Mouse (Mus musculus) neural tube, embryonic 14.5 days (tissue): ENCODE data around the gene Bcl2l2. TPM values are rescaled to one million over a fixed set of nuclear protein-coding genes. Genes with fewer than 3 reads are reported as not detected.

Experiments
- ATAC-seq: fragments of 200-750 bp; cut with Nextera tagmentation; 2 replicates; pipeline ENCODE4 v1.8.0; 2017; ENCODE audit warnings: low read depth, mild to moderate bottlenecking, moderate TSS enrichment, moderate library complexity
- H3K27ac ChIP-seq: fragments of 300-500 bp; sonication (generic); 2 replicates; pipeline ENCODE4 v1.5.1; 2014; ENCODE audit warnings: low read depth, mild to moderate bottlenecking, control low read depth, low read length, moderate library complexity, mixed read lengths
- H3K27me3 ChIP-seq: fragments of 300-500 bp; sonication (generic); 2 replicates; pipeline ENCODE4 v1.6.1; 2014; ENCODE audit warnings: low read length; ENCODE audit not compliant: control insufficient read depth, insufficient read depth
- H3K36me3 ChIP-seq: fragments of 300-500 bp; sonication (generic); 2 replicates; pipeline ENCODE4 v1.6.1; 2014; ENCODE audit warnings: low read length, mixed read lengths; ENCODE audit not compliant: control insufficient read depth, insufficient read depth
- H3K4me1 ChIP-seq: fragments of 300-500 bp; sonication (generic); 2 replicates; pipeline ENCODE4 v1.6.1; 2014; ENCODE audit warnings: low read length; ENCODE audit not compliant: control insufficient read depth, insufficient read depth
- H3K4me2 ChIP-seq: fragments of 300-500 bp; sonication (generic); 2 replicates; pipeline ENCODE4 v1.6.1; 2014; ENCODE audit warnings: mild to moderate bottlenecking, low read depth, low read length, control low read depth
- H3K4me3 ChIP-seq: fragments of 300-500 bp; sonication (generic); 2 replicates; pipeline ENCODE4 v1.5.1; 2014; ENCODE audit warnings: low read depth, low read length, control low read depth, mixed read lengths
- H3K9ac ChIP-seq: fragments of 300-500 bp; sonication (generic); replicated peaks from 2 replicates; pipeline ENCODE4 v1.6.1; 2014; ENCODE audit warnings: low read depth, mild to moderate bottlenecking, control low read depth, low read length, mixed read lengths
- H3K9me3 ChIP-seq: fragments of 300-500 bp; sonication (generic); 2 replicates; pipeline ENCODE4 v1.6.1; 2016; ENCODE audit warnings: low read length; ENCODE audit not compliant: control insufficient read depth
- WGBS: fragments of 180-500 bp; shearing (Covaris S2); extraction: QIAGEN DNeasy Blood & Tissue Kit; methylation state at CpG from one replicate; pipeline ENCODE4 v1.1.7; 2014; 5-methylcytosine and 5-hydroxymethylcytosine counted together
- polyA plus RNA-seq: library from polyadenylated mRNA; unstranded; fragments of >200 nt; fragmentation: Nextera tagmentation; extraction: Ambion mirVana; gene quantifications from 2 replicates; pipeline ENCODE4 v1.2.1, GENCODE M21; 2014

Bcl2l2 gene
- polyA plus RNA-seq, result 4.8 and 5.3 TPM in 2 replicates

DNA sequence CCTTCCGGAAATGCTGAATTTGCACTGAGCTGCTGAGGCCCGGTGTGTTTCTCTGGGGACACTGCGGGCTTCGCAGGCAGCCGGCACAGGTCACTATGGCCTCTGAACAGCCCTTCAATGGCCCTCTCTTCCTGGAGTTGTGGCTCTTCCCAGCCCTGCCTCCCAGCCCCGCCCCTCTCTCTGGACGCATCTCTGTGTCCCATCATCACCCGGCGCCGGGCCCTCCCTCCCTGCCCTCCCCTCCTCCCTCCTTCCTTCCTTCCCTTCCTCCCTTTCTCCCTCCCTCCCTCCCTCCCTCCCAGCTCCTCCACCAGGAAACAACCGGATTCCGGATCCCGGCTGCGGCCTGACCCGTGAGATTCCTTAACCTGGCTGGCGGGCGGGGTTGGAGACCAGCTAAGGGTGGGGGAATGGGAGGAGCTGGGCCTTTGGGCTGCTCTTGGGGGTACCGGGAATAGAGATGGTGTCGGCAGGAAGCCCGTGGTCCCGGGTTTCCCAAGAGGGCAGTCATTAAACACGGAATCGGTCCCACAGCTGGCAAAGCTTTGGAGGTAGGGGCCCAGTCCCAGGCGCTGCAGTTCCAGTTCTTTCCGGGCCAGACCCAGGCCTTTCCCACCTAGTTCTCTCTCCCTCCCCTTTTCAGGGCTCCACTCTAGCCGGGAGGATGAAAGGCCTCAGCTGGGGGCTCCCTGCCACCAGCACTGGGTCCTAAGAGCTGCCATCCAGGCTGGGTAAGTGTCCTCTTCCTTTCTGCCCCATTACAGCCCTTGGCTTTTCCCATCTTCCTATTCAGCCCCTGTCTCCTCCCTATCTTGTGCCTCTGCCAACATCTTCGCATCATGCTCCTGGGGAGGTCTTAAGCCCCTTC is at the start of gene Bcl2l2, which contains the start of gene Gm20521:
Gene Bcl2l2 (plus strand): TSS at position 224 of the 868 bp plus-strand sequence.
Gene Gm20521 (plus strand): TSS at position 288 of the 868 bp plus-strand sequence.
- Histone ChIP-seq H3K27ac (peak within 1 kb of the TSS; percentile 90), H3K4me3 (peak within 1 kb of the TSS; percentile 69), H3K4me2 (peak within 1 kb of the TSS; percentile 80), H3K9me3 (no peaks in the 10 kb centered on the region), H3K9ac (peak within 1 kb of the TSS; percentile 85), H3K36me3 (no peaks in the 10 kb centered on the region; the same call in 1 of the 2 replicates), H3K27me3 (no peaks in the 10 kb centered on the region), H3K4me1 (peaks cover 12% of the 10 kb centered on the region)
- 0% methylated on average over 27 of the region's 27 CpGs for WGBS
- peak; percentile 91 for ATAC-seq

DNA sequence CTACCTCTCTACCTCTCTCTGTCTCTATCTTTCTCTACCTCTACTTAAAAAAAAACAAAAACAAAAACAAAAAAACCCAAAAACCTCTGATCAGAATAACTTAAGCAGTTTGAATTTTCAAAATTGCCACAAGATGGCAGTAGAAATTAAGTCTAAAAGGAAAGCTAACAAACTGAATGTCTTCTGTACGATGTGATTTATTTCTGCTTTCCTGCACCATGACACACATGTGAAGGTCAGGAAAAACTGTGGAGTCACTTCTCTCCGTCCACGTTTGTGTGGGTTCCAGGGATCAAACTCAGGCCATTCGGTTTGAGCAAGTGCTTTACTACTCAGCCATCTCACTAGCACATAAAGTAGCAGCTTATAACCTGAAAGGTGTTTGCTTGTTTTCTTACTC is 39.7 kb upstream of the Bcl2l2 start:
- Histone ChIP-seq H3K4me1 (no peaks in the 10 kb centered on the region), H3K27me3 (no peaks in the 10 kb centered on the region), H3K9ac (no peak overlapping the region), H3K4me3 (no peak overlapping the region), H3K9me3 (no peaks in the 10 kb centered on the region), H3K27ac (no peak overlapping the region), H3K36me3 (no peaks in the 10 kb centered on the region), H3K4me2 (no peak overlapping the region)
- 2% methylated on average over 4 of the region's 4 CpGs for WGBS
- no peak for ATAC-seq

GRCm38 (mm10) chr14:54855726-54856125 is 27.5 kb upstream of the Bcl2l2 start:
- WGBS, result 96% methylated on average over 3 of the region's 3 CpGs

GRCm38 (mm10) chr14:54856703-54857102 is 26.5 kb upstream of the Bcl2l2 start:
- no peaks in the 10 kb centered on the region for H3K27me3 ChIP-seq

More at GRCm38 (mm10) chr14:54855726-54856125, 27.5 kb upstream of the Bcl2l2 start:
- Histone ChIP-seq H3K36me3 (peaks cover 17% of the 10 kb centered on the region; the same call in 1 of the 2 replicates), H3K27me3 (no peaks in the 10 kb centered on the region), H3K9ac (no peak overlapping the region), H3K4me2 (no peak overlapping the region), H3K4me1 (no peaks in the 10 kb centered on the region), H3K9me3 (no peaks in the 10 kb centered on the region), H3K27ac (no peak overlapping the region), H3K4me3 (no peak overlapping the region)
- ATAC-seq, result no peak

GRCm38 (mm10) chr14:54857891-54858290 is 25.3 kb upstream of the Bcl2l2 start:
- WGBS, result 94% methylated on average over 9 of the region's 9 CpGs

More at GRCm38 (mm10) chr14:54856703-54857102, 26.5 kb upstream of the Bcl2l2 start:
- WGBS, result 95% methylated on average over 7 of the region's 7 CpGs
- Histone ChIP-seq H3K4me2 (no peak overlapping the region), H3K27ac (no peak overlapping the region), H3K9me3 (no peaks in the 10 kb centered on the region), H3K9ac (no peak overlapping the region), H3K4me3 (no peak overlapping the region), H3K4me1 (no peaks in the 10 kb centered on the region), H3K36me3 (peaks cover 17% of the 10 kb centered on the region; the same call in 1 of the 2 replicates)
- no peak for ATAC-seq

GRCm38 (mm10) chr14:54860511-54860910 is 22.7 kb upstream of the Bcl2l2 start:
- Histone ChIP-seq H3K4me3 (no peak overlapping the region), H3K4me1 (peaks cover 3% of the 10 kb centered on the region; the same call in 1 of the 2 replicates), H3K27me3 (no peaks in the 10 kb centered on the region), H3K4me2 (no peak overlapping the region), H3K36me3 (peaks cover 11% of the 10 kb centered on the region; the same call in 1 of the 2 replicates), H3K9me3 (no peaks in the 10 kb centered on the region), H3K27ac (no peak overlapping the region), H3K9ac (no peak overlapping the region)
- WGBS, result 45% methylated on average over 2 of the region's 2 CpGs
- no peak for ATAC-seq

More at GRCm38 (mm10) chr14:54857891-54858290, 25.3 kb upstream of the Bcl2l2 start:
- no peaks in the 10 kb centered on the region for H3K4me1 ChIP-seq
- H3K27me3 ChIP-seq, result no peaks in the 10 kb centered on the region
- no peak overlapping the region for H3K9ac ChIP-seq
- peaks cover 17% of the 10 kb centered on the region; the same call in 1 of the 2 replicates for H3K36me3 ChIP-seq
- no peak overlapping the region for H3K4me3 ChIP-seq
- no peak overlapping the region for H3K4me2 ChIP-seq
- H3K9me3 ChIP-seq, result no peaks in the 10 kb centered on the region
- H3K27ac ChIP-seq, result no peak overlapping the region
- no peak for ATAC-seq

DNA sequence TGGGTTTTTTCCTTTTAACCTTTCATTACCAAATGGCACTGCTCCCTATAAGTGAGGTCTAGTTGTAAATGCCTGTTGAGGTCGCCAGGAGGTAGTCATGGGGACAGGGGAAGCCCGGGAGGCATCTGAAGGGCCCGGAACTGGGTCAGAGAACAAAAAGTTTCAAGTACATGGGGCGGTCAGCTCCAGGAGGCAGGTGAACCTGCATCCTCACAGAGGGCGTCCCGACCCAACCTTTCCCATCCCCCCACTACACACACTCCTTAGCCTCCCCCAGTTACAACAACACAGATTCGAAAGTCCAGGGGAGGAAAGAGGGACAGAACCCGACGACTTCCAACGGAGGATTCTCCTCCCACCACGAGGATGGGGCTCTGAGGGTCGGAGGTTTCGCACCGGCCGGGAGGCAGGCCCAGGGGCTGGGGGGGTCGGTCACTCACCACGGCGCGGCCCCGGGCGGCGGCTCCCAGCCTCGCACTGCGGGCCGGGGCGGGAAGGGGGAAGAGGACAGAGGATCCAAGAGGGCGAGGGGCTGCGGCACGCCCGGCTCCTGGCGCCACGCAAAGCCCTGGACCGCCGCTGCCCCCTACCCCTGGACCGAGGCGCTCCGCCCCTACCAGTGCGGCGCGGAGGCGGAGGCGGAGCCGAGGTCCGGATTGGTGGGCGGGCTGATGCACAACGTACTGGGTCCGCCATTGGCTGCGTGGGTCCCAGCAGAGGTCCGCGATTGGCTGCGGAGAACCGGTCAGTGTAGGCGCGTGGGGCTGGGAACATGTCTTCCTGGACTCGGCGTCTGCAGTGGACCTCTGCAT is 19.5 kb upstream of the Bcl2l2 start:
- Histone ChIP-seq H3K4me1 (peaks cover 3% of the 10 kb centered on the region; the same call in 1 of the 2 replicates), H3K36me3 (no peaks in the 10 kb centered on the region), H3K4me3 (peak overlapping the region; percentile 99), H3K9ac (peak overlapping the region; percentile 88), H3K9me3 (no peaks in the 10 kb centered on the region), H3K4me2 (peak overlapping the region; percentile 70), H3K27ac (peak overlapping the region; percentile 81), H3K27me3 (no peaks in the 10 kb centered on the region)
- peak; percentile 100 for ATAC-seq
- under 1% methylated on average over 48 of the region's 56 CpGs for WGBS

DNA sequence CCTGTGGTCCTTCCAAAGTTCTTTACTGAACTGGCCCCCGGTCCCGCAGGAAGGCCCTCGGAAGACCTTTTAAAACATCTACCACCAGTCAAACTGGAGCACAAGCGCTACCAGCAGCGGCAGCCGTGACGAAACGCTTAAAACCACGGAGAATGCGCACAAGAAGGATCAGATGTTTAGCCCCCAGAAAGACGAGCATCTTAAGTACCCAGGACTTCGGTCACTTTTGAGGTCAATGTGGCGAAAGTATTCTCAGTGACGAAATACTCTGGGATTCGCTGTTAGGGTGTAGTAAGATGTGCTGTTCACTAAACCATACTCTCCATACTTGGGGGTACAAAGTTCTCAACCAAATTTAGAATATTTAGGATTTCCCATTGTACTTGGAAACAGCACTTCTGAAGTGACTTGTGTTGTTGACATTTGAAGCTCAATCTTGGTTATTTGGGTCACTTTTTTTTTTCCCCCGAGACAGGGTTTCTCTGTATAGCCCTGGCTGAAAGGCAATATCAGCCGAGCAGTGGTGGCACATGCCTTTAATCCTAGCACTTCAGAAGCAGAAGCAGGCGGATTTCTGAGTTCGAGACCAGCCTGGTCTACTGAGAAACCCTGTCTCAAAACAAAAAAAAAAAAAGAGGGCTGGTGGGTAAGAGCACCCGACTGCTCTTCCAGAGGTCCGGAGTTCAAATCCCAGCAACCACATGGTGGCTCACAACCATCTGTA is 18.7 kb upstream of the Bcl2l2 start:
- Histone ChIP-seq H3K4me1 (peaks cover 3% of the 10 kb centered on the region; the same call in 1 of the 2 replicates), H3K4me3 (peak overlapping the region; percentile 99), H3K27me3 (no peaks in the 10 kb centered on the region), H3K4me2 (peak overlapping the region; percentile 70), H3K36me3 (no peaks in the 10 kb centered on the region), H3K9ac (peak overlapping the region; percentile 88), H3K9me3 (no peaks in the 10 kb centered on the region), H3K27ac (peak overlapping the region; percentile 44; the same call in 1 of the 2 replicates)
- no peak; the same call in 1 of the 2 replicates for ATAC-seq
- WGBS, result 19% methylated on average over 21 of the region's 21 CpGs
